Mouse (Mus musculus) midbrain, embryonic 16.5 days (tissue): ENCODE results near the gene Brd1. TPM values are rescaled to one million over a fixed set of nuclear protein-coding genes. Genes with fewer than 3 reads are reported as not detected.

Experiments
- ATAC-seq: fragments of 200-750 bp; cut with Nextera tagmentation; 2 replicates; pipeline ENCODE4 v1.8.0; 2017; ENCODE audit warnings: moderate TSS enrichment
- H3K27ac ChIP-seq: fragments of 300-500 bp; sonication (generic); 2 replicates; pipeline ENCODE4 v1.5.1; 2014; ENCODE audit warnings: mild to moderate bottlenecking, low read length, mixed read lengths
- H3K27me3 ChIP-seq: fragments of 300-500 bp; sonication (generic); 2 replicates; pipeline ENCODE4 v1.6.1; 2014; ENCODE audit warnings: low read depth, low read length, mixed read lengths; ENCODE audit not compliant: control insufficient read depth, insufficient read depth
- H3K36me3 ChIP-seq: fragments of 300-500 bp; sonication (generic); 2 replicates; pipeline ENCODE4 v1.6.1; 2014; ENCODE audit warnings: mild to moderate bottlenecking, low read length, moderate library complexity, mixed read lengths; ENCODE audit not compliant: control insufficient read depth, insufficient read depth
- H3K4me1 ChIP-seq: fragments of 300-500 bp; sonication (generic); 2 replicates; pipeline ENCODE4 v1.6.1; 2014; ENCODE audit warnings: mild to moderate bottlenecking, low read length, mixed read lengths; ENCODE audit not compliant: control insufficient read depth, insufficient read depth
- H3K4me2 ChIP-seq: fragments of 300-500 bp; sonication (generic); 2 replicates; pipeline ENCODE4 v1.6.1; 2014; ENCODE audit warnings: mild to moderate bottlenecking, low read length, mixed read lengths
- H3K4me3 ChIP-seq: fragments of 300-500 bp; sonication (generic); 2 replicates; pipeline ENCODE4 v1.5.1; 2014; ENCODE audit warnings: low read depth, mild to moderate bottlenecking, low read length, moderate library complexity, mixed read lengths
- H3K9ac ChIP-seq: fragments of 300-500 bp; sonication (generic); 2 replicates; pipeline ENCODE4 v1.6.1; 2014; ENCODE audit warnings: low read depth, low read length, mixed read lengths
- H3K9me3 ChIP-seq: fragments of 300-500 bp; sonication (generic); replicated peaks from 2 replicates; pipeline ENCODE4 v1.6.1; 2014; ENCODE audit warnings: mild to moderate bottlenecking, low read length, mixed read lengths; ENCODE audit not compliant: control insufficient read depth, poor library complexity, severe bottlenecking
- WGBS: fragments of 180-500 bp; shearing (Covaris S2); extraction: QIAGEN DNeasy Blood & Tissue Kit; methylation state at CpG from one replicate; pipeline ENCODE4 v1.1.7; 2014; 5-methylcytosine and 5-hydroxymethylcytosine counted together
- polyA plus RNA-seq: library from polyadenylated mRNA; unstranded; fragments of >200 nt; fragmentation: Nextera tagmentation; extraction: Ambion mirVana; gene quantifications from 2 replicates; pipeline ENCODE4 v1.2.1, GENCODE M21; 2015

Brd1 gene
- polyA plus RNA-seq, 1 experiment from 2014 or later: 15.5 TPM

DNA sequence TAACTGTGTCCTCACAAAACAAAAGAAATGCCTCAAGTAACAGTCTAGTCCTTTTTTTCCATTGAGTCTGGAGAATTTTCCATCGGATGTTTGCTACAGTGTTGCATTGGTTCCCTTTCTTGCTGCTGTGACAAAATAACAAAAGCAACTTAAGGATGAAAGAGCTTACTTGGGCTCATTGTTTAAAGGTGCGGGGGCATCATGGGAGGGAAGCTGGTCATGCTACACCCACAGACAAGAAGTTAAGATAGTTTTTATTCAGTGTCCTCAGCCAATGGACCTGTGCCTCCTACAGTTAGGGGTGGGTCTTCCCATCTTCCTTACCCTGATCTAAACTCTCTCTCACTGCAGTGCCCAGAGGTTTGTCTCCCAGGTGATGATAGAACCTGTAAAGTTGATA lies 4.4 kb upstream of the Brd1 start:
- Histone ChIP-seq H3K36me3 (no peaks in the 10 kb centered on the region), H3K27ac (no peak overlapping the region), H3K4me1 (peaks cover 4% of the 10 kb centered on the region), H3K9me3 (no peaks in the 10 kb centered on the region), H3K4me3 (no peak overlapping the region), H3K9ac (no peak overlapping the region), H3K27me3 (no peaks in the 10 kb centered on the region), H3K4me2 (no peak overlapping the region)
- 53% methylated on average over 2 of the region's 2 CpGs for WGBS
- no peak for ATAC-seq

DNA sequence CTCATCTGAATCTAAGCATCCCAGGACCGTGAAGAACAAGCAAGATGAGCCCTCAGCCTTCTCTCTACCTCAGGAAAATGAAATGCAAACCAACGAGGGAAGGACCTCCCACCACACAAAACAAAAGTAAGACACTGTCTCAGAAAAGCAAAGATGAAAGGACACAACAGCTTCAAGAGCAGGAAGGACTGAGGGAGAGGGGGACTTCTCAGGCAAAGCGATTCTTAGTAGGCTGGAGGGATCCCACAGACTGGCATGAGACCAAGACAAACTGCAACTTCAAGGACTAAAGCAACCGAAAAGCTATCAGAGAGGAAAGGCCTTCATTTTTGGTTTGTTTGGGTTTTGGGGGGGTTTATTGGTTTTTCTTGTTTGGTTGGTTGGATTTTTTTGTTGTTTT lies 2.1 kb upstream of the Brd1 start:
- Histone ChIP-seq H3K36me3 (no peaks in the 10 kb centered on the region), H3K27ac (no peak overlapping the region), H3K27me3 (no peaks in the 10 kb centered on the region), H3K4me2 (no peak overlapping the region), H3K4me3 (no peak overlapping the region), H3K4me1 (peaks cover 21% of the 10 kb centered on the region), H3K9me3 (no peaks in the 10 kb centered on the region), H3K9ac (no peak overlapping the region)
- WGBS: 71% methylated on average over 4 of the region's 4 CpGs
- ATAC-seq: no peak

DNA sequence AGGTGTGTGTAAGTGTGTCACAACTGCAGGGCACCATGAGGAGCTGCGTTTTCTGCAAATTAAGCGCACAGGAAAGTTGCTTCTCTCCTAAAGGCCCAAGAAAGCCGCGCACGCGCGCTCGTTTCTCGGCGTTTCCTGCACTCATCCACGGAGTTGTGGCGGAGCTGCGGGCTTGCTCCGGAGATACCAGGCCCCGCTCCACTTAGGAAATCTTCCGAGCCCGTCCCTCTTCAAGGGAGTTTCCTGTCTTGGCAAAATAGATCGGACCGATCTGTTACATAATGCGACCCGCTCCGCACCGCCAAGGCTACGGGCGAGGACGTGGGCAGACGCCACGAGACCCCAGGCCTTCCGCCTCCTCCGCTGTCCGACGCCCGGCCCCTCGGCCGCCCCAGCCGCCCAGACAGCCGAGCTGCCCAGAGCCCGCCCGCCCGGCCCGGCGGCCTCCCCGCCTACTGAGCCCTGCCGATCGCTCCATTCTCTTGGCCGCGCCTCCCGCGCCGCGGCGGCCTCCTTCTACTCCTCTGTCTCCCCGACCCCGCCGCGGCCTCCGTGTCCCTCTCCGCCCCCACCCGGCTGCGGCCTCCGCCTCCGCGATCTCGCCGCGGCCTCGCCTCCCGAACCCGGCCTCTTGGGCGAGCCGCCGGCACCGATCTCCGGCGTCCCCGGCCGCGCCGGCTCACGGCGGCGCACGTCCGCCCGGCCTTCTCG lies 837 bp downstream of the Brd1 start:
- under 1% methylated on average over 65 of the region's 86 CpGs for WGBS
- Histone ChIP-seq H3K27me3 (no peaks in the 10 kb centered on the region), H3K4me2 (peak overlapping the region; percentile 96), H3K9ac (peak overlapping the region; percentile 92), H3K4me1 (peaks cover 27% of the 10 kb centered on the region), H3K9me3 (no peaks in the 10 kb centered on the region), H3K4me3 (peak overlapping the region; percentile 100), H3K27ac (peak overlapping the region; percentile 88), H3K36me3 (peaks cover 20% of the 10 kb centered on the region)
- ATAC-seq: peak; percentile 55; the same call in 1 of the 2 replicates

DNA sequence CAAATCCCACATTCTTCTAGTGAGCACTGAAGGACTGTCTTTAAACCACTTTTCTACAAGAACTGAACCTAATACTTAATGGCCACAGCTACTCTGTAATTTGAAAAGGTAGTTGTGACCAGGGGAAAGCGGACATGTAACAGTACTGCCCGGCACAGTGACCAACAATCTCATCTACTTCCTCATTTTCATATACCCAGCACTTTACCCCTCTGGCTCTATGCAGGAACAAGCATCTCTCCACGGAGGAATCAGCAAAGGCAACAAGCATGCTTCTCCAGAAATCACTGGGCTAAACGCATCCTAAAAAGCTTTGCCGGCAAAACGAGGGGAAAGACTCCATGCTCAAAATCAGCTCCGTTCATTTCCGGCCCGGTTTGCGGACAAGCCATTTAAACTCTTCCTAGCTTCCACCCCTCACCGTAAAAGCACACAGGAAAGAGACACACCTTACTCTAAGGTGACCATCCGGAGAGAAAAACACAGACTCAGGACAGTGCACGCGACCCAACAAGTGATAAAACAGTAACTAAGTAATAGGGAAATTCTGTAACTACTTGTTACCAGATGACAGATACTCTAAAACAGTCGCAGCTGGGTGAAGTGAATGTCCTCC lies 1.5 kb downstream of the Brd1 start:
- Histone ChIP-seq H3K4me3 (peak overlapping the region; percentile 100), H3K9ac (peak overlapping the region; percentile 92), H3K4me1 (peaks cover 27% of the 10 kb centered on the region), H3K36me3 (peaks cover 23% of the 10 kb centered on the region), H3K9me3 (no peaks in the 10 kb centered on the region), H3K4me2 (peak overlapping the region; percentile 96), H3K27me3 (no peaks in the 10 kb centered on the region), H3K27ac (no peak overlapping the region)
- no peak for ATAC-seq
- 28% methylated on average over 15 of the region's 15 CpGs for WGBS

DNA sequence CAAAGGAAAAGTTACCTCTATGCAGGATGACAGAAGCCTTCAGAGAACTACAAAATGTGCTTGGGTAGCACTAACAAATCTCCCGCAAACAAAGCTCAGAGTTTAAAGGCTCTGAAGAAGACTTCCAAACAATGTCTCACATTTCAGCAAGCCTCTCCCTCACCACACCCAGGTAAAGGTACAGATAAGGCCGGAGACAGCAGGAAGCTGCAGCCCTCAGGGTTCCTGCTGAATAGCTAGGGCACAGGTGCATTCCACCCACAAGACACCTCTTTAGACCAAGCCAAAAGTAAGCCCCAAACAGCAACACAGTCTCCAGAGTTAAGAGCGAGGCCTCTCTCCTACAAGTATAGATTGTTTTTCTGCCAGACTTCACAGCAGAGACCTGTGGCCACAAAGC lies 3.3 kb downstream of the Brd1 start:
- 90% methylated on average over 3 of the region's 3 CpGs for WGBS
- no peak overlapping the region for H3K27ac ChIP-seq
- H3K4me3 ChIP-seq: no peak overlapping the region
- H3K4me2 ChIP-seq: no peak overlapping the region
- H3K4me1 ChIP-seq: peaks cover 27% of the 10 kb centered on the region
- H3K9me3 ChIP-seq: no peaks in the 10 kb centered on the region
- no peak overlapping the region for H3K9ac ChIP-seq
- H3K27me3 ChIP-seq: no peaks in the 10 kb centered on the region
- peaks cover 31% of the 10 kb centered on the region for H3K36me3 ChIP-seq
- ATAC-seq: no peak

DNA sequence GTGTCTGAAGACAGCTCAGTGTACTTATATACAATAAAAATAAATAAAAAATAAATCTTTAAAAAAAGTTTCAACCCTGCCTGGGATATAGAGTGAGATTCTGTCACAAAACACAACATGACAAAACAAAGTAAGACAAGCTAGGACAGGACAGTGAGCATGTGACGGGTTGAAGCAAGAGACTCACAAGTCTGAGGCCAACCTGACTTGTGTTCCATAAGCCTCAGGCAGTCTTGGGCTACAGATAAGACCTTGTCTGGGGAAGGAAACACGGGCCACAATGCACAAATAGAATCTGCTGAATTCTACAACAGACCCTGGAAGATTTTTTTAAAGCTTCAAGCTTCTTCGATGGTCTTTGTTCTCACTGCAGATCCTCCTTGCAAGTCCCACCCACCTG lies 6.8 kb downstream of the Brd1 start:
- ATAC-seq: no peak
- Histone ChIP-seq H3K9ac (no peak overlapping the region), H3K27me3 (no peaks in the 10 kb centered on the region), H3K9me3 (no peaks in the 10 kb centered on the region), H3K4me1 (peaks cover 16% of the 10 kb centered on the region), H3K4me3 (no peak overlapping the region), H3K4me2 (no peak overlapping the region), H3K27ac (no peak overlapping the region), H3K36me3 (peaks cover 49% of the 10 kb centered on the region)
- WGBS: 87% methylated on average over 3 of the region's 3 CpGs

DNA sequence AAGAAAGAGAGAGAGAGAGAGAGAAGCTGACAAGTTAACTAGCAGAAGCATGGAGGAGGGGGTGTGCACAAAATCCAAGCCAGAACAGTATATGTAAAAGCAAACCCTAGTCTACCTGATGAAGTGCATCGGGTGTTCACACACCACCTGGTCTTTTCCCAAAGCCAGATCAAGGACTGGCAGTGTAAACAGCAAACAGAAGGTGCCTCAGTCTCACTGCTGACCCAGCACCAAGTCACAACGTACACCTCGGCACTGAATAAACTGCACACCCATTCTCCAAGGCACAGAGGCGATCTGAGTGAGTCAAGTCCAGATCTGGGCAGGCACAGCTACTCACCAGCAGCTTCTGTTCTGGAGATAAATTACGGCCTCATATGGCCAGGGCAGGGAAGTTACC lies 9.0 kb downstream of the Brd1 start:
- 89% methylated on average over 5 of the region's 5 CpGs for WGBS
- H3K9ac ChIP-seq: no peak overlapping the region
- no peak overlapping the region for H3K4me2 ChIP-seq
- H3K4me3 ChIP-seq: no peak overlapping the region
- H3K4me1 ChIP-seq: 0 out of 2 replicates have a peak, but pooled peaks cover 2% of the 10 kb centered on the region
- peaks cover 44% of the 10 kb centered on the region for H3K36me3 ChIP-seq
- H3K27ac ChIP-seq: no peak overlapping the region
- no peaks in the 10 kb centered on the region for H3K9me3 ChIP-seq
- ATAC-seq: no peak
- no peaks in the 10 kb centered on the region for H3K27me3 ChIP-seq

DNA sequence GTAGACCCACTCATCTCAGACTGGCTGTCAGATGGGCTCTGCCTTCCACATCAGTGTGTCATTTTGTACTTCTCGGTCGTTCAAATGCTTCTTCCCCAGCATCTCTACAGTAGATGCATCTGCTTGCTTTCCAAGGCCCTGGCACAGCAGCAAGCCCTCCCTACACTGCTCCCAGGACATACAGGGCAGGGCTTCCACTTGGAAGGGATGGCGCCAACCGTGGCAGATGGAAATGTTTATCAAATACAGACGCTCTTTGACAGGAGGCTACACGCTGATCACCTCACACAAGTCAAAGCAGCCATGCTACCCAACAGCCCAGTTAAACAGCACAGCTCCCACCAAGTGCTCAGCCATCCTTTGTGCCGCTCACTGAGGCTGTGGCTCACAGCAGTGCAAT lies 9.7 kb downstream of the Brd1 start:
- H3K9me3 ChIP-seq: no peaks in the 10 kb centered on the region
- no peaks in the 10 kb centered on the region for H3K27me3 ChIP-seq
- WGBS: 83% methylated on average over 7 of the region's 7 CpGs
- ATAC-seq: no peak
- H3K27ac ChIP-seq: no peak overlapping the region
- peaks cover 37% of the 10 kb centered on the region for H3K36me3 ChIP-seq
- no peak overlapping the region for H3K4me2 ChIP-seq
- H3K4me3 ChIP-seq: no peak overlapping the region
- H3K9ac ChIP-seq: no peak overlapping the region
- H3K4me1 ChIP-seq: 0 out of 2 replicates have a peak, but pooled peaks cover 2% of the 10 kb centered on the region

DNA sequence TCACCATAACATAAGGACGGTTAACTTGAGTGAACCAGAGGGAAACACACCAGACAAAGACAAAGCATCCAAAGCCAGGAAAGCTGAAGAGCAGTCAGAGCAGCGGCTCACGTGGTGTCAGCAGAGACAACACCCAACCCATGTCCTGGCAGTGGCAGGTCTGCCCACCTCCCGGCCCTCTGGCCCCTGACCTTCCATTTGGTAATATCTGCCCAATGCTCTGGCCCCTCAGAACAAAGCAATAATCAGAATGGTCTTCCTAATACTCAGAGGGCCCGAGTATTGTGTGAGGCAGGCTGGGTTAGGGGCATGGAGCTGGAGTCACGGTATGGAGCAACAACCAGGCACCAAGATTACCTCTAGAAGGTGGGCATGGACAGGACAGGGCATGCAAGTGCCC lies 10.8 kb downstream of the Brd1 start:
- H3K4me3 ChIP-seq: no peak overlapping the region
- ATAC-seq: no peak

More for the DNA sequence above, 10.8 kb downstream of the Brd1 start:
- 91% methylated on average over 6 of the region's 6 CpGs for WGBS
- Histone ChIP-seq H3K4me2 (no peak overlapping the region), H3K27me3 (no peaks in the 10 kb centered on the region), H3K4me1 (peaks cover 2% of the 10 kb centered on the region; the same call in 1 of the 2 replicates), H3K9me3 (no peaks in the 10 kb centered on the region), H3K27ac (no peak overlapping the region), H3K9ac (no peak overlapping the region), H3K36me3 (peaks cover 34% of the 10 kb centered on the region)
